Mouse (Mus musculus) CD4-positive, CD25-positive, alpha-beta regulatory T cell, adult 2 months (primary cell): ENCODE results near the gene Myo10.

Experiments used
- DNase-seq: peaks from one replicate; pipeline ENCODE4 v3.0.0-alpha.2; 2012; ENCODE audit warnings: low read depth, low spot score

Gene Myo10

DNA sequence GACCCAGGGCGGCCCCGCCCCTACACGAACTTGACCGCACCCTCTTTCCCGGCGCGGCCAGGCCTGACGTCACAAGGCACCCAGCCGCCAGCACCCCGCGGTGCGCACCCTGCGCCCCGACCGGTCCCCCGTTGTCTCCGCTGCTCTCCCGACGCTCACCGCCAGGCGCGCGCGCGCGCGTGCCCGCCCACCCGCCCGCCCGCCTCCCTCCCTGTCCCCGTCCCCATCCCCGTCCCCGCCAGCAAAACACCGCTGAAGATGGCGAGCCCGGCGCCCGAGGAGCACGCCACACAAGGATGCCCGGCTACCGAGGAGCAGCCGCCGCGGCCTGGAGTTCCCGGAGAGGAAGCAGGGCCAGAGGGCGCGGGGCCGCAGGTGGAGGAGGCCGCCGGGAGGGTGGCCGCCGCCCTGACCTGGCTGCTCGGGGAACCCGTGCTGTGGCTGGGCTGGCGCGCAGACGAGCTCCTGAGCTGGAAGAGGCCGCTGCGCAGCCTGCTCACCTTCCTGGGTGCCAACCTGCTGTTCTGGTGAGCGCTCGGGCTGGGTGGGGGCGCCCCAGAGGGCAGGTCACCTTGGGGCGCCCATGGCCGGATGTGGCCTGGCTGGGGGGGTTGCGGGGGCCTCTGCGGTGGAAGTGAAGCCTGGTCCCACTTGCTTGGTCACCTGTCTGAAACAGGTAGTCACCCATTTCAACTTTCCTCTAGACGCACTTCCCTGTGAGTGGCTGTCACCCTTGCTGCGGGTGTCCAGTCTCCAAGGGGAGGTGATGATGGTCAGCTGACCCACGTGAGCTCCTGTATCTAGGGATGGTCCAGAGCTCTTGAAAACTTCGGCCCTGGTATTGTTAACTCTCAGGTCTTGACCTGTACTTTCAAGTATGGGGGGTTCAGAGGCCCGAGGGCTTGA, 221.0 kb downstream of the Myo10 start, which contains the start of gene Retreg1:
Retreg1 (plus strand) TSS at position 95 of the 906 bp plus-strand sequence.
- peak; percentile 94 for DNase-seq

DNA sequence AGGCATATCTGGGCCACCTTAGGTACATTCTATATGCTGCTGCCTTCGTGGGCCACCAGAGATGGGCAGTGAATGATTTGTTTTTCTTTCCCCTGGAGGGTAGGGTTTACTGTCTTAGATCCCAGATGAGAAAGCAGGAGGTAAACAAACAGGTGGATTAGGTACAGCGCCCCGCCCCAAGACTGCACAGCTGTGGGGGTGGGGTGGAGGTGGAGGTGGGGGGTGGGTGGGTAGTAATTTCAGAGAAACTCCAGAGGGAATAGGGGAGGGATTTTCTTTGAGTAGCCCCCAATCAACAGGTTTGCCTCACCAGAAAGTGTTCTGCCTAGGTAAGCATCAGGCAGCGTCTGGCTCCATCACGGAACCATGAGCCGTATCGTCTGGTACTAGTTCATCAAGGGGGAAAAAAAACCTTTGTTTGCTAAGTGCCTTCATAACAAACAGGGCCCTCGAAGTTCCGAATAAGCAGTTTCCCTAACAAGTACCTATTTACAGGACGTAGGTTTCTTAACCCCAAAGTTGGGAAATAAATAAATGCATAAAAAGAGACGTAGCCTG, 221.8 kb downstream of the Myo10 start:
- DNase-seq: peak; percentile 53

GRCm38 (mm10) chr15:25844771-25845170, 222.4 kb downstream of the Myo10 start:
- DNase-seq: peak; percentile 63

DNA sequence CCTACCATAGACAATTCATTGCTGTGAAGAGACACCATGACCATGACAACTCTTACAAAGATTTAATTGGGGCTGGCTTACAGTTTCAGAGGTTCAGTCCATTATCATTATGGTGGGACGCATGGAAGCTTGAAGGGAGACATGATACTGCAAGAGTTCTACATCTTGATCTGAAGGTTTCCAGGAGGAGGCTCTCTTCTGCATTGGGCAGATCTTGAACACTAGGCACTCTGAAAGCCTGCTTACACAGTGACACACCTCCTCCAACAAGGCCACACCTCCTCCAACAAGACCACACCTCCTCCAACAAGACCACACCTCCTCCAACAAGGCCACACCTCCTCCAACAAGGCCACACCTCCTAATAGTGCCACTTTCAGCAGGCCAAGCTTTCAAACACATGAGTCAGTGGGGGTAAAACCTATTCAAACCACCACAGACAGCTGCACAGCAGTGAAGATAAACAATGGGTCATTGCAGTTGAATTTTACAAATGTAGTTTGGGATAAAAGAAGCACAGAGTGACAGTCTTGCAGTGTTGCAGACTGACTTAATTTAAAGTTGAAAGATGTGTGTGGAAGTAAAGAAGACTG, 225.3 kb downstream of the Myo10 start:
- no peak for DNase-seq

DNA sequence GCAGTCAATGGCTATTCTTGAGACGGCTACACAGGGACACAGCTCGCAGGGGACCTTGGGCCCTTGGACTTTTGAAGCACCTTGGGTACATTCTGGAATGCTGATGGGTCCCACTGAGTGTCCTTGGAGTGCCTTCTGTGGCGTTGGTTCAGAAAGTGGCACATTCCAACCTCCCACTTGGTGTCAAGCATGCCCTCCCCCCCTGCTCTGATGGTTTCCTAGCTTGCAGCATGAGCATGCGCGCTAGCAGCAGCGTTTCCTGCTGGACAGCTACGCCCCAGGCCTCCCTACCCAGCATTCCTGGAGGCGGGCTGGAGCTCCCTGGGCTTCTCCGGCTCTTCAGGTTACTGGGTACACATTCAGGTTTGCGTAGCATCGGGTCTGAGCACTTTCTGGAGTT, 228.2 kb downstream of the Myo10 start:
- no peak for DNase-seq

DNA sequence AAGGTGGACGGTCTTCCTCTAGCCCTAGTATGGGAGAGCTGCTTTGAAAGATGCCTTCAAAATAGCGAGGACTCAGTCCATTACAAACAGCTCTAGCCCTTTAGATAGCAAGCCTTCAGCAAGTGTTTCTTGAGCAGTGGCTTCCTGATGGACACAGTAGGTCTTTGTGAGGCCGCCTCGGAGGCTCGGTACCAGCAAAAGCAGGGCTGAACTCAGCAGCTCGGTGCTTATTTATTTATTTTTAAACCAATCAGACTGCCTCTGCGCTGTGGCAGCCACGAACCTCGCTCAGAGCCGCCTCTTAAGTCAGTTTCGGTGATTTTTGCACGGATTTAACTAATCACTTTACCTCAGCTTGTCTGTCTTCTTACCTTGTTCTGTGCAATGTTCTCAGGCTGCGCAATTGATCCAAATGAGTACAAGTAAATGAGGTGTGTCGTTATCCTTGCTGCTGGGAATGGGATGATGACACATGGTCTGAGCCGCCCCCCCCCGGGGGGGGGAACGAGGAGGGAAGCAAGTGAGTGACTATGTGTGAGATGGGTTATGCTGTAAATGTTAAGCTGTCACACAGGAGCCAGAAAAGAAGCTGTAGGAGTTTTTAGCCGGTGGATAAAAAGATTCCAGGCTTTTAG, 232.1 kb downstream of the Myo10 start:
- DNase-seq: no peak

DNA sequence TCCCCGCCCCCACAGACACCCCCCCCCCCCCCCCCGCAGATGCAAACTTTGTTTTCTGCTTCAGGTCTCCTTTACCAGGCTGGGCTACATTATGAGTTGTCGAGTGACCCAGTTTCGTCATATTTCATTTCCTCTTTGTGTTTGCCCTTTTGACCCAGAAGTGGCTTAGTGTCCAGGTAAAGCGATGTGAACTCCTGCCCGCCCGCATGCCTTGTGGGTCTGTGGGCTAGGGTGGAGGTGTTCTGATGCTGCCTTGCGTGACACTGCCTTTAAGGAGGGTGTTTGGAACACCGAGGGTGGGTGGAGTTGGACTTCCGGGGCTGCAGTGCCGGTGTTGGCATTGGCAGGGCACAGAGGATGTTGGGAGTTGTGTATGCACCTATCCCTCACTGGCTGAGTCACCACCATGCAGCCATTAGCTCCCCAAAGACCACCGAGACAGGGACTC, 236.3 kb downstream of the Myo10 start:
- DNase-seq: peak; percentile 48

DNA sequence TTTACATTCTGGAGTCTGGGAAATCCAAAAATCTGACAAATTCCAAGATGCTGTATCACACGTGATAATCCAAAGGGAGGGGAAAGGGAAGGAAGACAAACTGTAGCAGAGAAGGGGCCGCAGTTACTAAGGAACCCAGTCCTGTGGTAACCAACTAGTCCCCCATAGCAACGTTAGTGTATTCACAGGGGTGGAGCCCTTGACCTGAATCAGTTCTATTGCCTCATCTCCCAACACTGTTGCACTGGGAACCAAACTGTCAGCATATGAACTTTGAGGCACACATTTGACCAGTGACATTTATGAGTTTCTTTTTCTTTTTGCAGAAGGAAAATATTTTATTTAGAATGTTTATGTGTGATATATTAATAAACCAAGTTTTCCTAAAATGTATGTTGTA, 237.1 kb downstream of the Myo10 start:
- no peak for DNase-seq

- no peak for DNase-seq
Measured at GRCm38 (mm10) chr15:25861900-25862299, 239.6 kb downstream of the Myo10 start.
